Mouse (Mus musculus) midbrain, embryonic 11.5 days (tissue): Measurements from ENCODE around the gene C8g. TPM values are rescaled to one million over a fixed set of nuclear protein-coding genes. Genes with fewer than 3 reads are reported as not detected.
A peak's percentile ranks its signal among the peaks of the same experiment; 100 is the strongest.

Source experiments
- ATAC-seq: fragments of 200-750 bp; cut with Nextera tagmentation; 2 replicates; pipeline ENCODE4 v1.8.0; 2017; ENCODE audit warnings: moderate TSS enrichment, moderate library complexity; ENCODE audit not compliant: low FRiP score
- DNase-seq: peaks from one replicate; pipeline ENCODE4 v3.0.0; 2015; ENCODE audit warnings: low spot score; ENCODE audit errors: missing footprints
- H3K27ac ChIP-seq: fragments of 300-500 bp; sonication (generic); 2 replicates; pipeline ENCODE4 v1.5.1; 2014; ENCODE audit warnings: low read depth, low read length
- H3K27me3 ChIP-seq: fragments of 300-500 bp; sonication (generic); 2 replicates; pipeline ENCODE4 v1.6.1; 2014; ENCODE audit warnings: mild to moderate bottlenecking, low read length, moderate library complexity, mixed read lengths; ENCODE audit not compliant: control insufficient read depth, insufficient read depth
- H3K36me3 ChIP-seq: fragments of 300-500 bp; sonication (generic); 2 replicates; pipeline ENCODE4 v1.6.1; 2014; ENCODE audit warnings: mild to moderate bottlenecking, low read length, moderate library complexity, mixed read lengths; ENCODE audit not compliant: control insufficient read depth, insufficient read depth
- H3K4me1 ChIP-seq: fragments of 300-500 bp; sonication (generic); 2 replicates; pipeline ENCODE4 v1.6.1; 2014; ENCODE audit warnings: low read length; ENCODE audit not compliant: control insufficient read depth, insufficient read depth
- H3K4me2 ChIP-seq: fragments of 300-500 bp; sonication (generic); 2 replicates; pipeline ENCODE4 v1.6.1; 2014; ENCODE audit warnings: mild to moderate bottlenecking, moderate library complexity
- H3K4me3 ChIP-seq: fragments of 300-500 bp; sonication (generic); 2 replicates; pipeline ENCODE4 v1.5.1; 2014; ENCODE audit warnings: low read depth, low read length
- H3K9ac ChIP-seq: fragments of 300-500 bp; sonication (generic); 2 replicates; pipeline ENCODE4 v1.6.1; 2014; ENCODE audit warnings: low read length
- H3K9me3 ChIP-seq: fragments of 300-500 bp; sonication (generic); 2 replicates; pipeline ENCODE4 v1.6.1; 2016; ENCODE audit warnings: low read length; ENCODE audit not compliant: control insufficient read depth
- WGBS: fragments of 180-500 bp; shearing (Covaris S2); extraction: QIAGEN DNeasy Blood & Tissue Kit; methylation state at CpG from one replicate; pipeline ENCODE4 v1.1.7; 2014; 5-methylcytosine and 5-hydroxymethylcytosine counted together
- polyA plus RNA-seq: library from polyadenylated mRNA; unstranded; fragments of >200 nt; fragmentation: Nextera tagmentation; extraction: Ambion mirVana; gene quantifications from 2 replicates; pipeline ENCODE4 v1.2.1, GENCODE M21; 2014

C8g gene
- polyA plus RNA-seq, 1 experiment from 2014 or later: 3.6 TPM

GRCm38 (mm10) chr2:25477541-25477940, 24.0 kb downstream of the C8g start:
- no peak overlapping the region for H3K27ac ChIP-seq
- DNase-seq: peak; percentile 51
- H3K27me3 ChIP-seq: no peaks in the 10 kb centered on the region
- H3K9ac ChIP-seq: no peak overlapping the region
- no peak overlapping the region for H3K4me2 ChIP-seq
- no peak overlapping the region for H3K4me3 ChIP-seq
- H3K36me3 ChIP-seq: no peaks in the 10 kb centered on the region
- no peak for ATAC-seq
- H3K9me3 ChIP-seq: no peaks in the 10 kb centered on the region
- 91% methylated on average over 8 of the region's 8 CpGs for WGBS
- H3K4me1 ChIP-seq: no peaks in the 10 kb centered on the region

- Histone ChIP-seq H3K9ac (no peak overlapping the region), H3K4me3 (no peak overlapping the region), H3K4me2 (no peak overlapping the region), H3K27me3 (no peaks in the 10 kb centered on the region), H3K9me3 (no peaks in the 10 kb centered on the region), H3K36me3 (no peaks in the 10 kb centered on the region), H3K4me1 (no peaks in the 10 kb centered on the region), H3K27ac (no peak overlapping the region)
- ATAC-seq (no peak), DNase-seq (peak; percentile 37)
- WGBS: 70% methylated on average over 2 of the region's 2 CpGs
Observed at GRCm38 (mm10) chr2:25472550-25472949, 29.0 kb downstream of the C8g start.

- H3K9me3 ChIP-seq: no peaks in the 10 kb centered on the region
- H3K4me1 ChIP-seq: peaks cover 5% of the 10 kb centered on the region; the same call in 1 of the 2 replicates
- DNase-seq (no peak), ATAC-seq (no peak)
- H3K9ac ChIP-seq: no peak within 1 kb of the TSS
- H3K27ac ChIP-seq: no peak within 1 kb of the TSS
- H3K27me3 ChIP-seq: no peaks in the 10 kb centered on the region
- no peak within 1 kb of the TSS for H3K4me2 ChIP-seq
- 68% methylated on average over 6 of the region's 6 CpGs for WGBS
- no peak within 1 kb of the TSS for H3K4me3 ChIP-seq
- H3K36me3 ChIP-seq: no peaks in the 10 kb centered on the region
Observed at GRCm38 (mm10) chr2:25469969-25470368, 31.6 kb downstream of the C8g start, which contains the start of gene Ptgds. TSS of gene Ptgds (minus strand) at chr2:25470046.

GRCm38 (mm10) chr2:25468962-25469915, 32.3 kb downstream of the C8g start:
- Histone ChIP-seq H3K27ac (no peak overlapping the region), H3K4me3 (no peak overlapping the region), H3K36me3 (no peaks in the 10 kb centered on the region), H3K4me1 (peaks cover 5% of the 10 kb centered on the region; the same call in 1 of the 2 replicates), H3K9ac (no peak overlapping the region), H3K4me2 (no peak overlapping the region), H3K9me3 (no peaks in the 10 kb centered on the region), H3K27me3 (no peaks in the 10 kb centered on the region)
- ATAC-seq: no peak
- 80% methylated on average over 10 of the region's 10 CpGs for WGBS
- no peak for DNase-seq

- ATAC-seq (no peak), DNase-seq (peak; percentile 64)
- Histone ChIP-seq H3K4me2 (no peak overlapping the region), H3K36me3 (no peaks in the 10 kb centered on the region), H3K9me3 (no peaks in the 10 kb centered on the region), H3K4me3 (no peak overlapping the region), H3K4me1 (peaks cover 5% of the 10 kb centered on the region; the same call in 1 of the 2 replicates), H3K27ac (no peak overlapping the region), H3K9ac (no peak overlapping the region), H3K27me3 (no peaks in the 10 kb centered on the region)
- WGBS: 71% methylated on average over 14 of the region's 14 CpGs
Observed at GRCm38 (mm10) chr2:25467606-25468303, 33.8 kb downstream of the C8g start.

GRCm38 (mm10) chr2:25465816-25466635, 35.5 kb downstream of the C8g start:
- Histone ChIP-seq H3K9me3 (no peaks in the 10 kb centered on the region), H3K27me3 (no peaks in the 10 kb centered on the region), H3K27ac (peak overlapping the region; percentile 12; the same call in 1 of the 2 replicates), H3K4me1 (peaks cover 9% of the 10 kb centered on the region; the same call in 1 of the 2 replicates), H3K4me2 (no peak overlapping the region), H3K9ac (no peak overlapping the region), H3K36me3 (no peaks in the 10 kb centered on the region), H3K4me3 (no peak overlapping the region)
- ATAC-seq: peak; percentile 73
- 41% methylated on average over 10 of the region's 10 CpGs for WGBS
- DNase-seq: peak; percentile 88

- Histone ChIP-seq H3K4me3 (no peak overlapping the region), H3K27me3 (no peaks in the 10 kb centered on the region), H3K9ac (no peak overlapping the region), H3K36me3 (no peaks in the 10 kb centered on the region), H3K9me3 (no peaks in the 10 kb centered on the region), H3K27ac (no peak overlapping the region), H3K4me2 (no peak overlapping the region), H3K4me1 (peaks cover 11% of the 10 kb centered on the region)
- WGBS: 94% methylated on average over 2 of the region's 2 CpGs
- ATAC-seq: no peak
- peak; percentile 19 for DNase-seq
Observed at GRCm38 (mm10) chr2:25465256-25465655, 36.3 kb downstream of the C8g start.

- H3K4me1 ChIP-seq: peaks cover 15% of the 10 kb centered on the region
- no peaks in the 10 kb centered on the region for H3K9me3 ChIP-seq
- no peak for DNase-seq
- H3K4me2 ChIP-seq: no peak overlapping the region
- no peaks in the 10 kb centered on the region for H3K36me3 ChIP-seq
- H3K27ac ChIP-seq: no peak overlapping the region
- no peak for ATAC-seq
- 77% methylated on average over 3 of the region's 3 CpGs for WGBS
- no peak overlapping the region for H3K9ac ChIP-seq
- no peaks in the 10 kb centered on the region for H3K27me3 ChIP-seq
- no peak overlapping the region for H3K4me3 ChIP-seq
Observed at GRCm38 (mm10) chr2:25463630-25464029, 37.9 kb downstream of the C8g start.
